Mouse (Mus musculus) fibroblast of lung, adult 2 months (primary cell): ENCODE data around the gene Ndufs2.

Source experiments
- DNase-seq: peaks from one replicate; pipeline ENCODE4 v3.0.0-alpha.2; 2011; ENCODE audit warnings: low read depth

Ndufs2 gene

GRCm38 (mm10) chr1:171195887-171196397 is 55.2 kb downstream of the Ndufs2 start, which contains the start of gene Pcp4l1:
Pcp4l1 (minus strand) TSS chr1:171196268.
- no peak for DNase-seq

- DNase-seq: no peak
Observed at GRCm38 (mm10) chr1:171195046-171195822, 56.0 kb downstream of the Ndufs2 start.

- DNase-seq: no peak
Observed at GRCm38 (mm10) chr1:171193911-171194830, 57.0 kb downstream of the Ndufs2 start.

GRCm38 (mm10) chr1:171193093-171193840 is 57.9 kb downstream of the Ndufs2 start:
- no peak for DNase-seq

GRCm38 (mm10) chr1:171192283-171192682 is 58.9 kb downstream of the Ndufs2 start:
- no peak for DNase-seq

GRCm38 (mm10) chr1:171190832-171191231 is 60.4 kb downstream of the Ndufs2 start:
- DNase-seq: no peak

GRCm38 (mm10) chr1:171189476-171190114 is 61.6 kb downstream of the Ndufs2 start:
- no peak for DNase-seq

GRCm38 (mm10) chr1:171189046-171189445 is 62.1 kb downstream of the Ndufs2 start:
- DNase-seq: no peak

- no peak for DNase-seq
Observed at GRCm38 (mm10) chr1:171187851-171188700, 63.1 kb downstream of the Ndufs2 start.

- DNase-seq: no peak
Observed at GRCm38 (mm10) chr1:171185655-171186054, 65.5 kb downstream of the Ndufs2 start.
